Mouse (Mus musculus) heart, embryonic 16.5 days (tissue): ENCODE results near the gene Xrcc6. TPM values are rescaled to one million over a fixed set of nuclear protein-coding genes. Genes with fewer than 3 reads are reported as not detected.

Experiments used
- ATAC-seq: fragments of 200-750 bp; cut with Nextera tagmentation; replicated peaks from 2 replicates; pipeline ENCODE4 v1.8.0; 2017; ENCODE audit warnings: moderate number of reproducible peaks; ENCODE audit not compliant: insufficient read depth, low FRiP score; ENCODE audit errors: extremely low read depth
- H3K27ac ChIP-seq: fragments of 300-500 bp; sonication (generic); 2 replicates; pipeline ENCODE4 v1.5.1; 2014; ENCODE audit warnings: mild to moderate bottlenecking, low read length, control low read depth, moderate library complexity
- H3K27me3 ChIP-seq: fragments of 300-500 bp; sonication (generic); 2 replicates; pipeline ENCODE4 v1.6.1; 2014; ENCODE audit warnings: low read length, mixed read lengths; ENCODE audit not compliant: control insufficient read depth, insufficient read depth
- H3K36me3 ChIP-seq: fragments of 300-500 bp; sonication (generic); 2 replicates; pipeline ENCODE4 v1.6.1; 2014; ENCODE audit not compliant: control insufficient read depth, insufficient read depth
- H3K4me1 ChIP-seq: fragments of 300-500 bp; sonication (generic); 2 replicates; pipeline ENCODE4 v1.6.1; 2014; ENCODE audit warnings: low read length, mixed read lengths; ENCODE audit not compliant: control insufficient read depth, insufficient read depth
- H3K4me2 ChIP-seq: fragments of 300-500 bp; sonication (generic); 2 replicates; pipeline ENCODE4 v1.6.1; 2014; ENCODE audit warnings: low read depth, mild to moderate bottlenecking, control low read depth, low read length
- H3K4me3 ChIP-seq: fragments of 300-500 bp; sonication (generic); 2 replicates; pipeline ENCODE4 v1.5.1; 2014; ENCODE audit warnings: mild to moderate bottlenecking, control low read depth, low read length
- H3K9ac ChIP-seq: fragments of 300-500 bp; sonication (generic); 2 replicates; pipeline ENCODE4 v1.6.1; 2014; ENCODE audit warnings: low read length, control low read depth
- H3K9me3 ChIP-seq: fragments of 300-500 bp; sonication (generic); replicated peaks from 2 replicates; pipeline ENCODE4 v1.6.1; 2016; ENCODE audit warnings: low read length; ENCODE audit not compliant: control insufficient read depth
- WGBS: fragments of 180-500 bp; shearing (Covaris S2); extraction: QIAGEN DNeasy Blood & Tissue Kit; methylation state at CpG from one replicate; pipeline ENCODE4 v1.1.7; 2014; 5-methylcytosine and 5-hydroxymethylcytosine counted together
- polyA plus RNA-seq: library from polyadenylated mRNA; unstranded; fragments of >200 nt; fragmentation: Nextera tagmentation; extraction: Ambion mirVana; gene quantifications from 2 replicates; pipeline ENCODE4 v1.2.1, GENCODE M21; 2015

The Xrcc6 gene
- polyA plus RNA-seq, 1 experiment from 2014 or later: 113 TPM

- H3K9ac ChIP-seq: no peak overlapping the region
- no peak overlapping the region for H3K4me3 ChIP-seq
- peaks cover 13% of the 10 kb centered on the region for H3K4me1 ChIP-seq
- H3K27ac ChIP-seq: no peak overlapping the region
- 0 out of 2 replicates have a peak, but pooled peaks cover 3% of the 10 kb centered on the region for H3K27me3 ChIP-seq
- ATAC-seq: no peak
- H3K36me3 ChIP-seq: peaks cover 21% of the 10 kb centered on the region
- 97% methylated on average over 7 of the region's 7 CpGs for WGBS
- no peaks in the 10 kb centered on the region for H3K9me3 ChIP-seq
- no peak overlapping the region for H3K4me2 ChIP-seq
Measured at GRCm38 (mm10) chr15:82044166-82044784, 56.6 kb downstream of the Xrcc6 start.

- Histone ChIP-seq H3K27ac (no peak overlapping the region), H3K4me2 (peak overlapping the region; percentile 75), H3K36me3 (peaks cover 9% of the 10 kb centered on the region; the same call in 1 of the 2 replicates), H3K4me1 (peaks cover 13% of the 10 kb centered on the region), H3K9me3 (no peaks in the 10 kb centered on the region), H3K4me3 (peak overlapping the region; percentile 98), H3K27me3 (0 out of 2 replicates have a peak, but pooled peaks cover 3% of the 10 kb centered on the region), H3K9ac (peak overlapping the region; percentile 99)
- 2% methylated on average over 26 of the region's 26 CpGs for WGBS
- ATAC-seq: no peak
Measured at GRCm38 (mm10) chr15:82046246-82046891, 58.7 kb downstream of the Xrcc6 start.

- H3K27ac ChIP-seq: peak within 1 kb of the TSS; percentile 89
- peak within 1 kb of the TSS; percentile 98 for H3K4me3 ChIP-seq
- H3K27me3 ChIP-seq: 0 out of 2 replicates have a peak, but pooled peaks cover 3% of the 10 kb centered on the region
- peaks cover 13% of the 10 kb centered on the region for H3K4me1 ChIP-seq
- H3K36me3 ChIP-seq: peaks cover 9% of the 10 kb centered on the region; the same call in 1 of the 2 replicates
- WGBS: under 1% methylated on average over 74 of the region's 74 CpGs
- peak within 1 kb of the TSS; percentile 99 for H3K9ac ChIP-seq
- H3K4me2 ChIP-seq: peak within 1 kb of the TSS; percentile 75
- H3K9me3 ChIP-seq: no peaks in the 10 kb centered on the region
- ATAC-seq: peak; percentile 84
Measured at GRCm38 (mm10) chr15:82047080-82047883, 59.6 kb downstream of the Xrcc6 start, which contains the start of gene Snu13. Gene Snu13 (minus strand): TSS chr15:82047598.

GRCm38 (mm10) chr15:82052544-82052943 lies 64.9 kb downstream of the Xrcc6 start:
- no peaks in the 10 kb centered on the region for H3K36me3 ChIP-seq
- H3K4me1 ChIP-seq: no peaks in the 10 kb centered on the region
- H3K9me3 ChIP-seq: no peaks in the 10 kb centered on the region
- 50% methylated on average over 5 of the region's 5 CpGs for WGBS
- H3K4me2 ChIP-seq: no peak overlapping the region
- H3K27me3 ChIP-seq: 0 out of 2 replicates have a peak, but pooled peaks cover 3% of the 10 kb centered on the region
- no peak for ATAC-seq
- H3K27ac ChIP-seq: no peak overlapping the region
- H3K9ac ChIP-seq: no peak overlapping the region
- no peak overlapping the region for H3K4me3 ChIP-seq

DNA sequence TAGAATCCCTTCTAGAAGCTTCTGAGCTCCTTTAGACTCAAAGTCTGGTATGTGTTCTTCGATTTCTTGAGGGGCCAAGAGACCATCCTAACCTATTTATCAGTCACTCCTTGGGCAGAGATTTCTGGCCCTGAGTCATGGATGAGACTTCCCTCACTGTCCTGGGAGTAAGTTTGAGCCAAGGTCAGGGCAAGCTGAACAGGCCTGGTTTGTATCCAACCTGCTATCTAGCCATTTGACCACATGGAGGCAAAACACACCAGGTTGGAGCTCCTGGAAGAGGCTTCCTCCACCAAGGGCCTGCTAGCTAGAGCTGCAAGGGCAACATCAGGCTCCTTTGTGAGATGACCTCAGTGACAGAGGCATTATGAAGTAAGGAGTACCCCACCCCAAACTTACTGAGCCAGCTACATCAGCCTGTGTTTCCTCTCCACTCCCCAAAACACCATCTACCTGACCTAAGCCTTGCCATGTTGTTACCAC lies 71.1 kb downstream of the Xrcc6 start, which contains the start of gene 4930407I10Rik:
Gene 4930407I10Rik (plus strand): TSS at position 433 of the 483 bp plus-strand sequence.
- H3K4me2 ChIP-seq: no peak within 1 kb of the TSS
- H3K27ac ChIP-seq: no peak within 1 kb of the TSS
- 74% methylated on average over 1 of the region's 1 CpGs for WGBS
- H3K9me3 ChIP-seq: no peaks in the 10 kb centered on the region
- no peak within 1 kb of the TSS for H3K4me3 ChIP-seq
- H3K9ac ChIP-seq: no peak within 1 kb of the TSS
- no peak for ATAC-seq
- no peaks in the 10 kb centered on the region for H3K4me1 ChIP-seq
- H3K27me3 ChIP-seq: peaks cover 8% of the 10 kb centered on the region
- no peaks in the 10 kb centered on the region for H3K36me3 ChIP-seq

DNA sequence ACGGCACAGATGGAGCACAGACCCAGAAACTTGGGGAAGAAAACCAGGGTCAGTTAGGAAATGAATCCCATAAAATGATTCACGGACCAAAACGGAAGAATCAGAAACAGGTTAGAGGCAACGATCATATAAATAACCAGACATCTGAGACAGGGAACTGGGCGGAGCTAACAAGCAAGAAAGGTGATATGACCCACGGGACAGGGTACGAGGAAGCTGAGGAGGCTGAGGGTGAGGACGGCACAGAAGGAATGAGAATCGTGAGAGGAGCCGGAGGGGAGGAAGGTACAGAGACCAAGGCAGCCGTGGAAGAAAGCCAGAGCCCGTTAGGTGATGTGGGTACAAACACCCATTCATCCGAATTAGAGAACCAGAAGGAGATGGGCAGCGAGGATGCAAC lies 76.3 kb downstream of the Xrcc6 start:
- Histone ChIP-seq H3K27me3 (peaks cover 32% of the 10 kb centered on the region), H3K4me1 (no peaks in the 10 kb centered on the region), H3K4me3 (no peak overlapping the region), H3K27ac (no peak overlapping the region), H3K9ac (no peak overlapping the region), H3K9me3 (no peaks in the 10 kb centered on the region), H3K4me2 (no peak overlapping the region), H3K36me3 (no peaks in the 10 kb centered on the region)
- 68% methylated on average over 14 of the region's 14 CpGs for WGBS
- no peak for ATAC-seq

DNA sequence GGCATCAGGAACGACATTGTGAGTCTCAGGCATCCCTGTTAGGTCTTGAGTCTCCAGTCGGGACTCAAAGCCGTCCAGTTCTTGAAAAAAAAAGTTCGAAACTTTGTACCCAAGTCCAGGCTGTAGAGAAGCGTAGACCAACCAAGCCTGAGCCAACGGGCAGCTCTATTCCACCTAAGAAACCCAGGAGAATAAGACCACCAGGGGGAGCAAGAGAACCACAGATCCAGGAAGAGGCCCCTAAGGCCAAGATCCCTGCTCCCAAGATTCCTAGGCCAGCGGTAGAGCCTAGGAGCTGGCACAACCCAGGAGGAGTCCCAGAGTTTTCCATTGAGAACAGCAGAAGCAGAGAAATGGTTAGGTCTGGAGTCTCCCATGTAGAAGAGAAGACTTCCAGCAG lies 77.9 kb downstream of the Xrcc6 start:
- H3K4me3 ChIP-seq: no peak overlapping the region
- peaks cover 48% of the 10 kb centered on the region for H3K27me3 ChIP-seq
- H3K27ac ChIP-seq: no peak overlapping the region
- no peaks in the 10 kb centered on the region for H3K4me1 ChIP-seq
- no peaks in the 10 kb centered on the region for H3K36me3 ChIP-seq
- H3K9ac ChIP-seq: no peak overlapping the region
- peaks cover 5% of the 10 kb centered on the region for H3K9me3 ChIP-seq
- WGBS: 12% methylated on average over 7 of the region's 7 CpGs
- no peak for ATAC-seq
- H3K4me2 ChIP-seq: no peak overlapping the region

DNA sequence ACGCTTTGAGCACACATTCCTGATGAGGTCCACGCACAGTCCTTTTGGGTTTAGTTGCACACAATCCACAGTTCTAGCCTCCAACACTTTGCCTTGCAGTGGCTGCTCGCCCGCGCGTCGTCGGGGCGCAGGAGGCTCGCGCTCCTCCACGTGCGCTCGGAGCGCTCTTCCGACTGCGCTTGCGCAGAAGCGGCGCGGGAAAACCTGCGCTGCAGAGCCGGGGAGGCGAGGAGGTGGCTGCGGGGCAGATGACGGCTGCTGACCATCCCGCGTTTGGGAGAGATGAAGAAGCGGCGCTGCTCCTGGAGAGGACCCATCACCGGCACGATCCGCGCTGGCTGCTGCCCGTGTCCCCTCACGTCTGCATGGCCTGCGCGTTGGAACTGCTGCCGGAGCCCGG lies 82.3 kb downstream of the Xrcc6 start, which contains the start of gene Mei1:
Gene Mei1 (plus strand): TSS at position 99 of the 400 bp plus-strand sequence.
- H3K9ac ChIP-seq: no peak within 1 kb of the TSS
- H3K36me3 ChIP-seq: no peaks in the 10 kb centered on the region
- WGBS: 17% methylated on average over 40 of the region's 40 CpGs
- peaks cover 42% of the 10 kb centered on the region for H3K27me3 ChIP-seq
- ATAC-seq: no peak
- H3K4me1 ChIP-seq: no peaks in the 10 kb centered on the region
- H3K27ac ChIP-seq: no peak within 1 kb of the TSS
- H3K4me2 ChIP-seq: peak within 1 kb of the TSS; percentile 36; the same call in 1 of the 2 replicates
- peaks cover 7% of the 10 kb centered on the region for H3K9me3 ChIP-seq
- peak within 1 kb of the TSS; percentile 4; the same call in 1 of the 2 replicates for H3K4me3 ChIP-seq
